In the genomic region with DNA sequence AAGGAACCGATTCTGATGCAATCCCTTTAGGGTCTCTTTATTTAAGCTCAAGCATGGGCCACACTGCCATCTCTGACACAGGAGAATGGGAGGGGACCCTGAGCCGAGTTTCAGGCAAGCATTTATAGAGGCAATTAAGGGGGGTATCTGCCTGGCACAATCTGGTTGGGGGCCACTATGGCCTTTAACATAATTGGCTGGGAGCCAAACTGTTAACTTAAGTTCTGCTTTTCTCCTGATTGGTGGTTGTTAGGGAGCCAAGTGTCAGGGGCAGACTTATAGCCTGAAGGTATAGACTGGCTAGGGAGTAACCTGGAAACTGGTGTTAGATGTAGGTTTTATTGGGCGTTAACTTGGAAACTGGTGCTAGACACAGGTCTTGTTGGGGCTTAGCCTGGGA, we compare ENCODE assay signal across 28 mouse cellular contexts.
"Had no signal": no experiment of that assay in that cellular context is flagged by ENCODE, and none has a peak within 500 bp of the region (broad histone marks: within the 10 kb centered on the region; RNA-seq: fewer than 3 reads in every experiment).

No protein-coding gene starts in this region.

- H3K4me3 ChIP-seq: gastrocnemius, adult 2 months; heart, embryonic 10.5 days; heart, embryonic 13.5 days; heart, embryonic 15.5 days; hindbrain, embryonic 12.5 days; kidney, embryonic 15.5 days; liver, embryonic 13.5 days; liver, embryonic 15.5 days had no signal

- H3K4me1 ChIP-seq: heart, embryonic 10.5 days; heart, embryonic 13.5 days; heart, embryonic 15.5 days; hindbrain, embryonic 12.5 days; kidney, embryonic 15.5 days; liver, embryonic 13.5 days; liver, embryonic 15.5 days had no signal

- H3K9ac ChIP-seq: heart, embryonic 13.5 days; heart, embryonic 15.5 days; hindbrain, embryonic 12.5 days; hindbrain, embryonic 14.5 days; kidney, embryonic 15.5 days; liver, embryonic 13.5 days; liver, embryonic 15.5 days; liver, postnatal 0 days had no signal

- H3K9me3 ChIP-seq: heart, embryonic 10.5 days; heart, embryonic 13.5 days; heart, embryonic 15.5 days; hindbrain, embryonic 12.5 days; kidney, embryonic 15.5 days; liver, embryonic 13.5 days; liver, embryonic 15.5 days had no signal

- ATAC-seq: hindbrain, embryonic 16.5 days; intestine, embryonic 16.5 days; liver, postnatal 0 days had no signal

- H3K27me3 ChIP-seq: heart, embryonic 13.5 days; heart, embryonic 15.5 days; hindbrain, embryonic 12.5 days; kidney, embryonic 15.5 days; liver, embryonic 13.5 days; liver, embryonic 15.5 days had no signal

- H3K36me3 ChIP-seq: heart, embryonic 10.5 days; heart, embryonic 13.5 days; heart, embryonic 15.5 days; hindbrain, embryonic 12.5 days; kidney, embryonic 15.5 days; liver, embryonic 13.5 days; liver, embryonic 15.5 days had no signal

- H3K4me2 ChIP-seq: heart, embryonic 13.5 days; heart, embryonic 15.5 days; hindbrain, embryonic 12.5 days; hindbrain, embryonic 14.5 days; kidney, embryonic 15.5 days; liver, embryonic 11.5 days; liver, embryonic 13.5 days; liver, embryonic 15.5 days had no signal

- H3K27ac ChIP-seq: gastrocnemius, adult 2 months; heart, embryonic 10.5 days; heart, embryonic 13.5 days; heart, embryonic 15.5 days; hindbrain, embryonic 12.5 days; hindbrain, embryonic 14.5 days; kidney, embryonic 15.5 days; kidney, postnatal 0 days; liver, embryonic 13.5 days; liver, embryonic 15.5 days had no signal

- DNase-seq: gastrocnemius, adult 2 months; gastrocnemius, postnatal 10 days; gastrocnemius, postnatal 25 days; heart, adult 18-20 months; heart, postnatal 14 days; heart, postnatal 36 days; kidney, adult 11 months; kidney, adult 2 months; kidney, adult 9 months; kidney, postnatal 14 days; kidney, postnatal 36 days; layer of hippocampus, adult 9-11 months; layer of hippocampus, postnatal 36 days; left cerebral cortex, postnatal 4 days; liver; liver, embryonic 13.5 days; liver, postnatal 0 days had no signal
